Mouse (Mus musculus): ENCODE data around the gene Zfp541.

DNA sequence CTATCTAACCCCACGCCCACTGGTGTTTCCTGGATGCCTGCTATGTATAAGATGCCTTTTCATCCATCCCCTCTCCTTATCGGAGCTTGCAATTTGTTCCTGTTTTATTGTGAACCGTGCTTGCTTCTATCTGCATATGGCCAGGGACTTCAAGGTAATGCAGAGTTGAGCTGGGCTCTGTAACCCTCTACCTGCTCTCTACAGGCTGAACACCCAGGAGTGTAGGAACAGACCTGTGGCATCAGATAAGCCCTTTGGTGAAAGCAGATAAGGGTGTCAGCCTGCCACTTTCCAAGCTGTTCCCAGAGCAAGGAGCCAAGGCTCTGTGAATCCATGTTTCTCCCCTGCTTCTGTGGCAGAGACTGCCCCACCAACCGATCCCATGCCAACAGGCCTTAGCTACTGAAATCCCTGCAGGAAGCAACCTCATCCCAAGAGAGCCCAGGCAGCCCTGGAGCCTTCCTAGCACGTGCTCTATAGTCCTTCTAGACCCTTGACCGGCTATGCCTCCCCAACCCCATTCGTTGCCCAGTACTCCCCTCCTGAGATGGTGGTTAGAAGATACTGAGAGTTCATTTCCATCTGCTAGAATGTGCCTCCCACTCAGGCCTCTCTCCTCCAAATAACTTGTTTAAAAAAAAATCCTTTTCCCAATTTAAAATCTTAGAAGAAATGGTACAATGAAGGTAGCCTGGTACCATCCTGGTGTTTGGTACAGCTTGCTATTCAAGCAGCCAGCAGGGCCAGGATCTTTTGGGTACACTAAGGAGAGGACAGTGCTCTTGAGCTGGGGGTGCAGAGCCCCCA lies 49.9 kb downstream of the Zfp541 start:
- no peak for TF ChIP-seq CTCF (IDR thresholded peaks at IDR 0.05; ENCODE audit: low read depth)
- no peak for TF ChIP-seq EP300 (IDR thresholded peaks at IDR 0.05; ENCODE audit: low read depth)
